Mouse (Mus musculus) hindbrain, embryonic 13.5 days (tissue): ENCODE data around the gene Sorbs1. TPM values are rescaled to one million over a fixed set of nuclear protein-coding genes. Genes with fewer than 3 reads are reported as not detected.

ENCODE experiments used
- ATAC-seq: fragments of 200-750 bp; cut with Nextera tagmentation; 2 replicates; pipeline ENCODE4 v1.8.0; 2017; ENCODE audit warnings: moderate TSS enrichment; ENCODE audit not compliant: low FRiP score
- H3K27ac ChIP-seq: fragments of 300-500 bp; sonication (generic); 2 replicates; pipeline ENCODE4 v1.5.1; 2015; ENCODE audit warnings: inconsistent platforms, mild to moderate bottlenecking, moderate library complexity
- H3K27me3 ChIP-seq: fragments of 300-500 bp; sonication (generic); 2 replicates; pipeline ENCODE4 v1.6.1; 2015; ENCODE audit warnings: mild to moderate bottlenecking, inconsistent platforms
- H3K36me3 ChIP-seq: fragments of 300-500 bp; sonication (generic); 2 replicates; pipeline ENCODE4 v1.6.1; 2015; ENCODE audit warnings: mild to moderate bottlenecking, inconsistent platforms
- H3K4me1 ChIP-seq: fragments of 300-500 bp; sonication (generic); replicated peaks from 2 replicates; pipeline ENCODE4 v1.6.1; 2015; ENCODE audit warnings: inconsistent platforms
- H3K4me2 ChIP-seq: fragments of 300-500 bp; sonication (generic); 2 replicates; pipeline ENCODE4 v1.6.1; 2015; ENCODE audit warnings: inconsistent platforms, mild to moderate bottlenecking, moderate library complexity
- H3K4me3 ChIP-seq: fragments of 300-500 bp; sonication (generic); 2 replicates; pipeline ENCODE4 v1.5.1; 2015; ENCODE audit warnings: mild to moderate bottlenecking, inconsistent platforms
- H3K9ac ChIP-seq: fragments of 300-500 bp; sonication (generic); 2 replicates; pipeline ENCODE4 v1.6.1; 2015; ENCODE audit warnings: mild to moderate bottlenecking, inconsistent platforms
- H3K9me3 ChIP-seq: fragments of 300-500 bp; sonication (generic); 2 replicates; pipeline ENCODE4 v1.6.1; 2016; ENCODE audit warnings: inconsistent platforms
- WGBS: fragments of 180-500 bp; shearing (Covaris S2); methylation state at CpG from one replicate; pipeline ENCODE4 v1.1.7; 2015; 5-methylcytosine and 5-hydroxymethylcytosine counted together
- polyA plus RNA-seq: library from polyadenylated mRNA; unstranded; fragments of >200 nt; fragmentation: Nextera tagmentation; extraction: Ambion mirVana; gene quantifications from 2 replicates; pipeline ENCODE4 v1.2.1, GENCODE M21; 2015

The Sorbs1 gene
- polyA plus RNA-seq, 1 experiment from 2014 or later = 100 TPM

DNA sequence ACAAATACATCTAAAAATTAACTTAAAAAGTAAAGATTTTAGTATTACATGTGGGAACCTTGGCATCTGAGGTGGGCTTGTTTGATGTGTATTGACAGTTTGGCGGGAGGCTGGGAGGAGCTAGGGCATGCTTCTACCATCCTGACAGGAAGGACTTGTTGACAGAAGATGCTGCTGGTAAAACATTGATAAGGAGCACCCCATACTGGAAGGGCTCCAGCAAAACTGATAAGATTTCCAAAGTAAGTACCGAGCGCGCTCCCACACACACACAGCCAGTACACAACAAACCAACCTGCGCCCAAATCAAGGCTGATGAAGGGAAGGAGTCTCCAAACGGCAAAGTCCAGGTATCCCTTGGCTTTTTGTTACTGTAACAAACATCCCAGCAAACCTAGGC, 22.9 kb upstream of the Sorbs1 start:
- no peak for ATAC-seq
- no peak overlapping the region for H3K4me3 ChIP-seq
- WGBS = 84% methylated on average over 6 of the region's 6 CpGs
- no peak overlapping the region for H3K27ac ChIP-seq
- H3K4me1 ChIP-seq = no peaks in the 10 kb centered on the region
- no peaks in the 10 kb centered on the region for H3K9me3 ChIP-seq
- no peak overlapping the region for H3K4me2 ChIP-seq
- H3K9ac ChIP-seq = no peak overlapping the region
- no peaks in the 10 kb centered on the region for H3K36me3 ChIP-seq
- H3K27me3 ChIP-seq = no peaks in the 10 kb centered on the region

DNA sequence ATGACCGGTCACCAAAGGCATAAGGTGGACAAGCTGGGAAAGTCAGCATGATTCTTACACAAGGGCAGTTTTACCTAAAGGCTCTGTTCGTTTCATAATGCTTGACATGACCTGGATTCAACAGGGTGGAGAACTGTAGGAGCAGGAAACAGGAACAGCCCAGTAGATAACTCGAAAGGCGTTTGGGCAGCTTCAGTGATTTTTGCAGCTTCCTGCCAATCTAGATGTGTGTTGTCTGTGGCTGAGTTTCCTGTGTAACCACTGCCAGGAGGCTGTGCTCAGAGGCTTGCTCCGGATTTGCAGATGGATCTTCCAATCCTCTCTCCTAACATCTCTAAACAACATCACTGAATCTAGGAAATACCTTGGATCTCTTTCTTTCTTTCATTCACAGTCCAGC, 18.9 kb upstream of the Sorbs1 start:
- 92% methylated on average over 5 of the region's 5 CpGs for WGBS
- no peak overlapping the region for H3K9ac ChIP-seq
- H3K4me2 ChIP-seq = no peak overlapping the region
- H3K4me3 ChIP-seq = no peak overlapping the region
- no peak overlapping the region for H3K27ac ChIP-seq
- no peaks in the 10 kb centered on the region for H3K27me3 ChIP-seq
- no peaks in the 10 kb centered on the region for H3K4me1 ChIP-seq
- no peaks in the 10 kb centered on the region for H3K9me3 ChIP-seq
- no peak for ATAC-seq
- H3K36me3 ChIP-seq = no peaks in the 10 kb centered on the region

DNA sequence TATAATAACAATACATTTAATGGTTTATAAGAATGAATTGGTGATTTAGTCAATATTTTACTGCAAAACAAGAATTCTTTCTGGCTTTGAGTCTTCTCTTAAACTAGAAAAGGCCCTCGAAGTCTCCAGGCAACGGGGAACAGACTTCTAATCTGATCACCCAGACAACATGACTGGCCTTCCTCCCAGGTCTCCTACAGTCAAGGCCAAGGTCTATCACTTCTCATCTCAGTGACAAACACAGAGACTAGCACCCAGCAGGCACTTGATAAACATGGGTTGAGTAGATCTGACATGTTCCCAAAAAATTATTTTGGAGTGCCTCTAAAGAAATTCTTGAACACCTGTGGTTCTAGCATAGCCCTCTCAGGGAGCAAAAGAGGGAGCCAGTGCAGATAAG, 16.7 kb upstream of the Sorbs1 start:
- 96% methylated on average over 2 of the region's 2 CpGs for WGBS
- H3K27me3 ChIP-seq = no peaks in the 10 kb centered on the region
- no peaks in the 10 kb centered on the region for H3K36me3 ChIP-seq
- no peaks in the 10 kb centered on the region for H3K4me1 ChIP-seq
- H3K9me3 ChIP-seq = no peaks in the 10 kb centered on the region
- no peak overlapping the region for H3K9ac ChIP-seq
- H3K4me3 ChIP-seq = no peak overlapping the region
- ATAC-seq = no peak
- no peak overlapping the region for H3K4me2 ChIP-seq
- H3K27ac ChIP-seq = no peak overlapping the region

DNA sequence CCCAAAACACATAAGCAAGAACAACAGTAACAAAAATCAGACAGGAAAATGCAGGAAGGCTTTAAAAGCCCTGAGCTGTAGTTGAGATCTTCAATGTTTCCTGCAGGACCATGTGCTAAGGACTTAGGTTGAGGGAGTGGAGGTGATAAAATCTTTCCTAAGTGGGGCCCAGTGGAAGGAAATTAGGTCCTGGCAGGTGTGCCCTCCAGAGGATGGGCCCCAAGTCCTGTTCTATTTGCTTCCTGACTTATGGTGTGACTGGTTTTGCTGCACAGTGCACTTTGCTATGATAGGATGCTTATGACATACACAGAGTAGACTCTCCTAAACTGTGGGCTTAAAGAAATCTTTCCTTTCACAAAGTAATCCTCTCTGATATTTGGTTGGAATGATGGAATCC, 14.7 kb upstream of the Sorbs1 start:
- Histone ChIP-seq H3K9me3 (no peaks in the 10 kb centered on the region), H3K27ac (no peak overlapping the region), H3K27me3 (no peaks in the 10 kb centered on the region), H3K4me2 (no peak overlapping the region), H3K4me3 (no peak overlapping the region), H3K9ac (no peak overlapping the region), H3K4me1 (0 out of 2 replicates have a peak, but pooled peaks cover 5% of the 10 kb centered on the region), H3K36me3 (no peaks in the 10 kb centered on the region)
- no peak for ATAC-seq

DNA sequence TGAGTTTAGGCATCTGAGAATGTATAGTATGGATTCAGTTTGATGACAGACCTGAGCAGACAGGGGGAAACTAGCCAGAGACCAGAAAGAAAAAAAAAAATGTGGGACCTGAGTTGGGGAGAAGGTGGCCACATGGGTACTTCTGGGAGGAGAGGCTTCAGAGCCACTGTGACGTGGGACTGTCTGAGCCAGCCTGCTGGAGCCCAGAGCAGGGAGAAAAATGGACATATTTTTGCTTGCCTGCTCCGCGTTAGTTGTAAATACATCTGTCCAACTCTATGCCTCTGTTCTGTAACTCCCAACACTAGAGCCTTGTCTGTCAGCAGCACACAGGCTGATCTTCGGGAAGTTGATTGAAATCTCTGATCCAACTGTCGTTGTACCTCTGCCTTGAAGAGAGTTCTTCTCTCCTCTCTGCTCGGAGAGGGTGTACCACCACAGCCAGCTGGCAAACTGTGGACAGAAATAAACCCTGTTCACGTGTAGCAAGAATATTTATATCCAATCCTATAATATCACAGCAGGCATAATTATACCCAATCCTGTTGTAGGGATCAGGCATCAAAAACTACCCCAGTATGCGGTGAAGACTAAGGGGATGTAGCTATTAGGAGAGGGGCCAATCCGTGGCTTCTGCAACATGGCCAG, 12.9 kb upstream of the Sorbs1 start:
- Histone ChIP-seq H3K9me3 (no peaks in the 10 kb centered on the region), H3K27ac (no peak overlapping the region), H3K4me2 (no peak overlapping the region), H3K4me1 (0 out of 2 replicates have a peak, but pooled peaks cover 5% of the 10 kb centered on the region), H3K9ac (no peak overlapping the region), H3K27me3 (no peaks in the 10 kb centered on the region), H3K36me3 (no peaks in the 10 kb centered on the region), H3K4me3 (no peak overlapping the region)
- WGBS = 89% methylated on average over 9 of the region's 9 CpGs
- ATAC-seq = no peak

DNA sequence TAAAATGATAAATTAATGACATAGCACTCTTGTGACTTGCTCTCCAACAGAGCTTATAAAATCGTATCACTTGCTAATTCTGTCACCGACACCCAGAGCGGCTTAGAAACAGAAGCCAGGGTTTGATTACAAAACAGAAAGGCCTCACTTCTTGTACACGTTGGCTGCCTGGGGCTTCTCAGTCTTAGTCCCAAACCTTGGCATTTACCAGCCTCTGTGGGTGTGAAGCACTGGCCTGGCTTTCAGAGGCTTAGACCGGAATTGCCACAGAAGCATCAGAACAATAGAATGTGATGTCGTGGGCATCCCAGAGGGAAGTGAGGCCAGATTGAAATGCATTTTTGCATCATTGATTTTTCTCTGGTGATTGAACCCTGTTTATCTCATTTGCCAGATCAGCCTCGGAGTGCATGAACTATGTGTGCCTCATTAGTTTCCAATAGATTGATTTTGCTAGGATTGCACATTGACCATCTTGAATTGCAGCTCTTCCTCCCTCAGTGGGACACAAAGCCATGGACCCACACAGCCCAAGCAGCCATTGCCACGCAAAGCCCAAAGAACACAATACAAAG, 9.9 kb upstream of the Sorbs1 start:
- WGBS = 48% methylated on average over 8 of the region's 8 CpGs

DNA sequence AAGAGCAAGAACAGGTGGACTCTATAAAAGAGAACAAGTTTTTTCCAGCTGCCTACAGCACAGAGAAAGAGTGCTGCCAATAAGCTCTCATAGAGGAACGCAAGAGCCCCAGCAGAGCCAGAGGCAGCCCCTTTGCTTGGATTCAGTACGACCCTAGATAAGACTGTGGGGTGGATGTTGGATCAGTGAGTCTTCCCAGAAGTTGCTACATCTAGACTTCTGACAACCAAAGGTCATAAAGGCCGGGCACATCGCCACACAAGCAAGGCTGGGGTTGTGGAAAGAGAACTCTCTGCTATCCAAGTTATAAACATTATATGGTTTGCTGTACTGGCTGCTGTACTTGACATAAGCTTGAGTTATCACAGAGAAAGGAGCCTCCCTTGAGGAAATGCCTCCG, 6.8 kb upstream of the Sorbs1 start:
- Histone ChIP-seq H3K4me3 (no peak overlapping the region), H3K9ac (no peak overlapping the region), H3K36me3 (no peaks in the 10 kb centered on the region), H3K9me3 (no peaks in the 10 kb centered on the region), H3K27me3 (no peaks in the 10 kb centered on the region), H3K27ac (no peak overlapping the region), H3K4me2 (no peak overlapping the region), H3K4me1 (0 out of 2 replicates have a peak, but pooled peaks cover 5% of the 10 kb centered on the region)
- ATAC-seq = no peak
- WGBS = 88% methylated on average over 5 of the region's 5 CpGs

More for the DNA sequence above, 9.9 kb upstream of the Sorbs1 start:
- no peaks in the 10 kb centered on the region for H3K9me3 ChIP-seq
- H3K36me3 ChIP-seq = no peaks in the 10 kb centered on the region
- no peak overlapping the region for H3K4me3 ChIP-seq
- H3K4me1 ChIP-seq = 0 out of 2 replicates have a peak, but pooled peaks cover 5% of the 10 kb centered on the region
- no peaks in the 10 kb centered on the region for H3K27me3 ChIP-seq
- no peak overlapping the region for H3K27ac ChIP-seq
- no peak overlapping the region for H3K9ac ChIP-seq
- no peak for ATAC-seq
- H3K4me2 ChIP-seq = no peak overlapping the region

DNA sequence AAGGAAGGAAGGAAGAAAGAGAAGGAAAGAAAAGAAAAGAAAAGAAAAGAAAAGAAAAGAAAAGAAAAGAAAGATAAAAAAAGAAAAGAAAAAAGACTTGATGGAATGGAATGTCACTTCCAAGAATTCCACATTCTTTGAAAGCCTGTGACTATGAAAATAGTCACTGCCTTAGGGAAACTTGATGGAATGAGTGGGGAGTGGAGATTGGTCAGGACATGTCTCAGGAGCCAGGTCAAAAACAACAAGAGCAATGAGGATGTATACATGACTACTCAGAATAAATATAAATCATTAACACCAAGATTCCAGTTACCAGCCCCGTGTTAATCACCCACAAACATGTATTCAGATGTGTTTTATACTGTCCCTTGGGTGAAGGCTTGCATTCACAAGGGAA, 5.1 kb upstream of the Sorbs1 start:
- H3K9me3 ChIP-seq = no peaks in the 10 kb centered on the region
- no peak overlapping the region for H3K9ac ChIP-seq
- no peak overlapping the region for H3K4me3 ChIP-seq
- ATAC-seq = no peak
- H3K4me1 ChIP-seq = 0 out of 2 replicates have a peak, but pooled peaks cover 4% of the 10 kb centered on the region
- no peak overlapping the region for H3K4me2 ChIP-seq
- H3K27me3 ChIP-seq = no peaks in the 10 kb centered on the region
- no peaks in the 10 kb centered on the region for H3K36me3 ChIP-seq
- H3K27ac ChIP-seq = no peak overlapping the region
- 88% methylated on average over 1 of the region's 1 CpGs for WGBS

DNA sequence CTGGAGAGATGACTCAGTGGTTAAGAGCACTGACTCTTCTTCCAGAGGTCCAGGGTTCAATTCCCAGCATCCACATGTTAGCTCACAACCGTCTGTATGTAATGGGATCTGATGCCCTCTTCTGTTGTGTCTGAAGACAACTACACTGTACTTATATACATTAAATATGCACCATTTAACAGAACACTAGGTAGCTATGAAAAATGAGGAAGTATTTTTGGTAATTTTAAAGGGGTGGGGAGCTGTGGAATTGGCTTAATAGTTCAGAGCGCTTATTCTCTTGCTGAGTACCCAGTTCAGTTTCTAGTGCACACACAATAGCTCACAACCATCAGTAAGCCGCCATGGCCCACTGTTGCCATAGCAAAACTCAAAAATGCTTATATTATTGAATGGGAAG, 2.0 kb upstream of the Sorbs1 start:
- H3K4me3 ChIP-seq = no peak overlapping the region
- no peaks in the 10 kb centered on the region for H3K27me3 ChIP-seq
- H3K4me1 ChIP-seq = peaks cover 17% of the 10 kb centered on the region
- H3K4me2 ChIP-seq = no peak overlapping the region
- no peak overlapping the region for H3K27ac ChIP-seq
- no peaks in the 10 kb centered on the region for H3K36me3 ChIP-seq
- H3K9ac ChIP-seq = no peak overlapping the region
- WGBS = 86% methylated on average over 3 of the region's 3 CpGs
- H3K9me3 ChIP-seq = no peaks in the 10 kb centered on the region
- ATAC-seq = no peak

DNA sequence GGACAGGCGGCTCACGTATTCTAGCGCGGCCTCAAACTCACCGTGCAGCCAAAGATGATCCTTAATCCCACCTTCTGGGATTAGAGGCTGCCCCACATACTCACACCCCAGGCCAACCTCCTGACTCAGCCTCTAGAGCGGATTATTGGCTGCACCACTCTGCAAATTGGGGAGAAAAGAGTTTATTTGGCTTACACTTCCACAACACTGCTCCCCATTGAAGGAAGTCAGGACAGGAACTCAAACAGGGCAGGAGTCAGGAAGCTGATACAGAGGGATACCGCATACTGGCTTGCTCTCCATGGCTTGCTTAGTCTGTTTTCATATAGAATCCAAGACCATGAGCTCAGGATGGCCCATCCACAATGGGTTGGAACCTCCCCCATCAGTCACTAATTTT, 797 bp upstream of the Sorbs1 start:
- Histone ChIP-seq H3K27me3 (no peaks in the 10 kb centered on the region), H3K4me2 (no peak overlapping the region), H3K36me3 (no peaks in the 10 kb centered on the region), H3K9me3 (no peaks in the 10 kb centered on the region), H3K4me3 (no peak overlapping the region), H3K27ac (no peak overlapping the region; the same call in 1 of the 2 replicates), H3K4me1 (peaks cover 27% of the 10 kb centered on the region), H3K9ac (no peak overlapping the region)
- 84% methylated on average over 7 of the region's 7 CpGs for WGBS
- no peak for ATAC-seq

DNA sequence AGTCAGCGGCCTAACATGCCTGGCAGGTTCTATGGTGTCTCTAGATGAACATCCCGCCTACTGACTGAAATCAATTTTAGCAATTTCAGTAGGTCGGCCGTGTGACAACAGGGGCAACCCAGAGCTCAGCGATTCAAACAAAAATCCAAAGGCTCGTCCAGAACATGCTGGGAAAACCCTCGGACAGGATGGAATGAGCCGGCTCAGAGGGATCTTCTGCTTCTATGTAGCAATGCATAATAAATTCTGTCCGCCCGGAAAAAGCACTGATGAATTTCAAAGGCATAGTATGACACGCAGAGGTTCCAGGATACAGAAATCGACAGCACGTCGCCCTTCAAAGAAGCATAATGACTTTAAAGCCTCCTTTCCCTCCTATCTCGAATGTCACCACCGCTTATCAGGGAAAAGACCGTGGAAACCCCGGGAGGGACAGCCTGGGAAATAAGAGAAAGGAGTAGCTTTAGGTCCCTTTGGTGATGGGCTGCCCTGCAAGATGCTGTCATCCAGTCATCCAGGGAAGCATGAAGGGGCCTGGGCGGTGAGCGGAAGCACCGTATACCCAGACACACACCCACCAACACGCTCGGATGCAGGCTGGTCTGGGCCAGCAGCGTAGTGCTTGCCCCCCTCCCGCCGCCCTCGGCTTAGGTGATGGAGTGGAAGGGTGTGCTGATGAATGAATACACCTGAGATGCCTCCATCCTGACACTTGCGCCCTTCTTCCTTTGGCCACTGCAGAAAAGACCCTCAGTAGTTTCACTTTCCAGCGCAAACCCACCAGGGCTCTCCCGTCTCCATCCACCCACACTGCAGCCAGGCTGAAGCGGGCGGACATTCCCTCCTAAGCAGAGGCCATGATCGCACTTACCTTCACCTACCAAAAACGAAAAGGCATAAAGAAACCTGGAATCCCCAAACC, 818 bp downstream of the Sorbs1 start:
- Histone ChIP-seq H3K4me1 (peaks cover 30% of the 10 kb centered on the region), H3K27ac (peak overlapping the region; percentile 94), H3K4me3 (peak overlapping the region; percentile 84), H3K9ac (peak overlapping the region; percentile 92), H3K9me3 (no peaks in the 10 kb centered on the region), H3K4me2 (peak overlapping the region; percentile 67), H3K36me3 (no peaks in the 10 kb centered on the region), H3K27me3 (no peaks in the 10 kb centered on the region)
- ATAC-seq = peak; percentile 52
- under 1% methylated on average over 34 of the region's 34 CpGs for WGBS

DNA sequence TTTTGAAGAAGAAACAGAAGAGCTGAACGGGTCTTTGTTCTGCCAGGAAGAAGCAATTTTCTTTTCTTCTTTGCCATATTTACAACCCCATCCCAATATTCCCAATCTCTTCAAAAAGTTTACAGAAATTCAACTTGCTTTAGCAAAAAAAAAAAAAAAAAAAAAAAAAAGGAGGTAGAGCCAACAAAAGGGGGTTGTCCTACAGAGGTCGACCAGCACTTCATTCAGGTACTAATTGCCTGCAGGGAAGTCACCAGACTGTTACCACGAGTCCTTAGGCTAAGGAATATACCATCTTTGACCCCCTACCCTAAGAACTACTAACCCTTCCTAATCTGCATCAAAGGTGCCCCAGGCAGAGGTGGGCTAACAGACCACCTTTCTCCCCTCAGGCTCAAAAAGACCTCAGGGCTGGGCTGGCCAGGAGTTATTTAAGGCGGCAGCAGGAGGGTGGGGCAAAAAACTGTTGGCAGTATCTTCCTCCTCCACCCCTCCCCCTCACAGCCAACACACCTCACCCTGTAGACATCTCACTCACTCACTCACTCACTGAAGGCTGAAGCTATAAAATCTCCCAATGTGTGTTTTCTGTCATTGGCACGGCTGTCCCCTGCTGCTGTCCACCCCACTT, 1.8 kb downstream of the Sorbs1 start:
- H3K9me3 ChIP-seq = no peaks in the 10 kb centered on the region
- peak overlapping the region; percentile 94 for H3K27ac ChIP-seq
- peak overlapping the region; percentile 67 for H3K4me2 ChIP-seq
- H3K4me1 ChIP-seq = peaks cover 30% of the 10 kb centered on the region
- WGBS = 29% methylated on average over 5 of the region's 5 CpGs
- H3K36me3 ChIP-seq = no peaks in the 10 kb centered on the region
- H3K27me3 ChIP-seq = no peaks in the 10 kb centered on the region
- peak overlapping the region; percentile 84 for H3K4me3 ChIP-seq
- no peak for ATAC-seq
- peak overlapping the region; percentile 92 for H3K9ac ChIP-seq
